Mouse (Mus musculus) small intestine, adult 2 months (tissue): ENCODE measurements around the gene Ccl12.

Experiments used
- CTCF ChIP-seq: fragments of 200-500 bp; IDR thresholded peaks from 2 replicates; pipeline ENCODE4 v1.5.1; 2012; ENCODE audit warnings: low read depth, mild to moderate bottlenecking, control low read depth, inconsistent platforms, low read length, moderate library complexity, mixed read lengths; ENCODE audit not compliant: insufficient replicate concordance, insufficient read length; ENCODE audit errors: extremely low read depth
- POLR2A ChIP-seq: fragments of 200-500 bp; IDR thresholded peaks from 2 replicates; pipeline ENCODE4 v1.6.1; 2012; ENCODE audit warnings: low read depth, mild to moderate bottlenecking, control low read depth, inconsistent platforms, low read length, moderate library complexity

GRCm38 (mm10) chr11:82136196-82136595, 34.6 kb downstream of the Ccl12 start:
- no peak for TF ChIP-seq POLR2A
- no peak for TF ChIP-seq CTCF
